Mouse (Mus musculus) ES-Bruce4 (cell line): ENCODE data around the gene Sh3bgrl3. TPM values are rescaled to one million over a fixed set of nuclear protein-coding genes. Genes with fewer than 3 reads are reported as not detected.

Source experiments
- H3K27ac ChIP-seq: 2 replicates; pipeline ENCODE4 v1.5.1; 2012; ENCODE audit warnings: low read length, inconsistent platforms; ENCODE audit not compliant: insufficient read depth
- H3K27me3 ChIP-seq: 2 replicates; pipeline ENCODE4 v1.6.1; 2012; ENCODE audit warnings: mild to moderate bottlenecking, low read length, inconsistent platforms; ENCODE audit not compliant: control insufficient read depth, poor library complexity, insufficient read depth, severe bottlenecking
- H3K36me3 ChIP-seq: 2 replicates; pipeline ENCODE4 v1.6.1; 2012; ENCODE audit warnings: inconsistent platforms, mild to moderate bottlenecking, low read length, moderate library complexity; ENCODE audit not compliant: control insufficient read depth, poor library complexity, insufficient read depth, severe bottlenecking
- H3K4me1 ChIP-seq: one replicate; pipeline ENCODE4 v1.8.1; 2011; ENCODE audit warnings: low read length; ENCODE audit not compliant: control insufficient read depth, insufficient read depth
- H3K4me3 ChIP-seq: 2 replicates; pipeline ENCODE4 v1.5.1; 2011; ENCODE audit warnings: low read depth, mild to moderate bottlenecking, low read length
- H3K9ac ChIP-seq: 2 replicates; pipeline ENCODE4 v1.6.1; 2012; ENCODE audit warnings: low read depth, mild to moderate bottlenecking, inconsistent platforms; ENCODE audit not compliant: poor library complexity, severe bottlenecking
- H3K9me3 ChIP-seq: replicated peaks from 2 replicates; pipeline ENCODE4 v1.6.1; 2012; ENCODE audit warnings: mild to moderate bottlenecking, low read length, inconsistent platforms; ENCODE audit not compliant: control insufficient read depth, poor library complexity, insufficient read depth, severe bottlenecking
- CTCF ChIP-seq: IDR thresholded peaks from one replicate; pipeline ENCODE4 v1.8.1; 2011; ENCODE audit warnings: low read depth, low read length
- EP300 ChIP-seq: IDR thresholded peaks from 2 replicates; pipeline ENCODE4 v1.6.1; 2011; ENCODE audit warnings: low read depth, low read length; ENCODE audit not compliant: insufficient read depth
- POLR2A ChIP-seq: IDR thresholded peaks from one replicate; pipeline ENCODE4 v1.8.1; 2011; ENCODE audit warnings: low read length; ENCODE audit not compliant: insufficient read depth
- polyA plus RNA-seq: library from polyadenylated mRNA; stranded (reverse); fragments of >200 nt; gene quantifications from 2 replicates; pipeline ENCODE4 v1.2.4, GENCODE M21; 2011; ENCODE audit warnings: low read depth; ENCODE audit not compliant: missing spikeins, insufficient read depth, insufficient read length

The Sh3bgrl3 gene
- polyA plus RNA-seq, 1 experiment, result 106 TPM

- Histone ChIP-seq H3K36me3 (no peaks in the 10 kb centered on the region), H3K27ac (peak overlapping the region; percentile 13; the same call in 1 of the 2 replicates), H3K4me1 (peaks cover 6% of the 10 kb centered on the region), H3K9me3 (peaks cover 5% of the 10 kb centered on the region; the same call in 1 of the 2 replicates), H3K9ac (peak overlapping the region; percentile 34), H3K27me3 (no peaks in the 10 kb centered on the region), H3K4me3 (peak overlapping the region; percentile 74)
- TF ChIP-seq POLR2A, result no peak
- TF ChIP-seq CTCF, result no peak
- no peak for TF ChIP-seq EP300
Measured at GRCm38 (mm10) chr4:134082460-134082859, 46.1 kb downstream of the Sh3bgrl3 start.

GRCm38 (mm10) chr4:134081730-134082386, 46.7 kb downstream of the Sh3bgrl3 start:
- Histone ChIP-seq H3K4me3 (peak overlapping the region; percentile 74), H3K9ac (peak overlapping the region; percentile 34), H3K36me3 (no peaks in the 10 kb centered on the region), H3K27me3 (no peaks in the 10 kb centered on the region), H3K27ac (peak overlapping the region; percentile 1), H3K4me1 (peaks cover 6% of the 10 kb centered on the region), H3K9me3 (peaks cover 5% of the 10 kb centered on the region; the same call in 1 of the 2 replicates)
- TF ChIP-seq EP300 (peak; percentile 72), CTCF (no peak), POLR2A (peak; percentile 41)

DNA sequence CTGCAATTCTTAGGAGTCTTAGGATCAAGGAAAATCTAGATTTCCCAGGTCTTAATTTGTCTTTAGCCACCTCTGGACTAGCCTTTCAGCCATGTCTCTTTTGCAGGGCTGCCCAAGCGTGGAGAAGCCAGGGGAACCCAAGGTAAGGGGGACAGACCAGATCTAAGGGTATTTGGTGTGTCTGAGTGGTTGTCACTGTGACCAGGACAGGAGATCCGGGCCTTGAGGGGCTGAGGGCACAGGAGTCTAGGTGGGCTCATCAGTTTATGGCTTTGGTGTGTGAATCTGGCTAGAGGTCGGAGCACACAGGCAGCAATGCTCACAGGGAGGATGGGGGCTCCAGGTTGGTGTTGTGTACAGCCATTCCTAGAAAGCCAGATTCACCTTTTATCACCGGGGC, 47.9 kb downstream of the Sh3bgrl3 start:
- peaks cover 6% of the 10 kb centered on the region for H3K4me1 ChIP-seq
- H3K27me3 ChIP-seq, result no peaks in the 10 kb centered on the region
- peak overlapping the region; percentile 34; the same call in 1 of the 2 replicates for H3K9ac ChIP-seq
- H3K9me3 ChIP-seq, result peaks cover 5% of the 10 kb centered on the region; the same call in 1 of the 2 replicates
- TF ChIP-seq POLR2A, result no peak
- H3K4me3 ChIP-seq, result no peak overlapping the region
- no peaks in the 10 kb centered on the region for H3K36me3 ChIP-seq
- no peak overlapping the region for H3K27ac ChIP-seq

- Histone ChIP-seq H3K27ac (no peak overlapping the region; the same call in 1 of the 2 replicates), H3K9ac (no peak overlapping the region), H3K4me1 (peaks cover 6% of the 10 kb centered on the region), H3K27me3 (no peaks in the 10 kb centered on the region), H3K9me3 (no peaks in the 10 kb centered on the region), H3K4me3 (no peak overlapping the region), H3K36me3 (no peaks in the 10 kb centered on the region)
- peak; percentile 42; the same call in 1 of the 2 replicates for TF ChIP-seq EP300
- peak; percentile 86 for TF ChIP-seq CTCF
- no peak for TF ChIP-seq POLR2A
Measured at GRCm38 (mm10) chr4:134078694-134079093, 49.9 kb downstream of the Sh3bgrl3 start.

Other genes with a start within 250 kb of the Sh3bgrl3 start
- gene Rps6ka1, start 241.0 kb downstream of the Sh3bgrl3 start, polyA plus RNA-seq, result 73.2 and 86.4 TPM in 2 replicates
- gene Hmgn2, start 160.1 kb downstream of the Sh3bgrl3 start, polyA plus RNA-seq, result 253 and 257 TPM in 2 replicates
- 18.5 and 23.5 TPM in 2 replicates for gene Dhdds, start 127.9 kb downstream of the Sh3bgrl3 start, polyA plus RNA-seq
- 201 and 217 TPM in 2 replicates for gene Lin28a, start 109.9 kb downstream of the Sh3bgrl3 start, polyA plus RNA-seq
- gene Zfp683, start 75.0 kb downstream of the Sh3bgrl3 start, polyA plus RNA-seq, result not detected in 2 replicates
- gene Crybg2, start 68.0 kb downstream of the Sh3bgrl3 start, polyA plus RNA-seq, result 19.2 and 26.1 TPM in 2 replicates
- not detected in 2 replicates for gene Cd52, start 33.7 kb downstream of the Sh3bgrl3 start, polyA plus RNA-seq
- 10.4 and 11.6 TPM in 2 replicates for gene Ubxn11, start 26.2 kb downstream of the Sh3bgrl3 start, polyA plus RNA-seq
- 66.3 and 69.0 TPM in 2 replicates for gene Cep85, start 58.3 kb upstream of the Sh3bgrl3 start, polyA plus RNA-seq
- not detected in 2 replicates for gene Gm7534, start 74.2 kb upstream of the Sh3bgrl3 start, polyA plus RNA-seq
- not detected in 2 replicates for gene Catsper4, start 98.6 kb upstream of the Sh3bgrl3 start, polyA plus RNA-seq
- gene Cnksr1, start 109.6 kb upstream of the Sh3bgrl3 start, polyA plus RNA-seq, result 10.4 and 10.8 TPM in 2 replicates
- gene E130218I03Rik, start 114.9 kb upstream of the Sh3bgrl3 start, polyA plus RNA-seq, result not detected in 2 replicates
- 16.8 and 17.2 TPM in 2 replicates for gene Zfp593, start 116.8 kb upstream of the Sh3bgrl3 start, polyA plus RNA-seq
- not detected in 2 replicates for gene Gm30191, start 118.1 kb upstream of the Sh3bgrl3 start, polyA plus RNA-seq
- gene Grrp1, start 125.3 kb upstream of the Sh3bgrl3 start, polyA plus RNA-seq, result 0.55 TPM in 1 of 2 replicates, not detected in the other
- gene Pdik1l, start 159.1 kb upstream of the Sh3bgrl3 start, polyA plus RNA-seq, result 12.0 and 14.1 TPM in 2 replicates
- gene Trim63, start 186.3 kb upstream of the Sh3bgrl3 start, polyA plus RNA-seq, result 5.4 and 7.4 TPM in 2 replicates
- gene Slc30a2, start 214.4 kb upstream of the Sh3bgrl3 start, polyA plus RNA-seq, result 3.9 and 4.9 TPM in 2 replicates